8 mouse cellular contexts compared by ENCODE assay signal in the genomic region with DNA sequence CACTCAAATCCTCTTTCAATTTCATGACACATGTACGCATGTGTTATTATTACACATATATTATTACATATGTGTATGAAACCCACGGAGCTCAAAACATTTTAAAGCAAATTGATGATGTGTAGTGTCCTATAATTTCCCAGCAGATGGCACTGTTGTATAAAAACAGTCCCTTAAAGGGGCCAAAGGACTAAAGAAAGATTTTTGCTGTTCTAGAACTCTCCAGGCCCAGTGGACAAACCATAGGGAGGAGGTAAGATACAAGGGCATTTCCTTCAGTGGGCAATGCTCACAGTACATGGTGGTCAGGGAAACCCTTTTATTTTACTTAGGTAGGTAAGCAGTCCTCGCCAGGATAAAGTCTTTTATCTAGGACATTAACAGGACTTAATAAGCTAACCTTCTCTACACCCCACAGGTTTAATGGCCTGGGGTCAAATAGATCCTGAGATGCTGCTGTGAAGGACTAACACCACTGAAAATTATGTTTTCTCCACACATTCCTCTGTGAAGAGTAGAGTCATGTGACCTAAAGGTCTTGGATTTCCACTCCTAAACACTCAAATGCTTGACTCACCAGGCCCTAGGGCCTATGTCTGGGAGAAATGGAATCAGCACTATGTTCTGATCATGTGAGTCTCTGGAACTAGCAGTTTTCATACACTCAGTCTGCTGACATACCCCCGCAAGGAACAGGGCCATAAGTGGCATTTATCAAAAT. TPM values are rescaled to one million over a fixed set of nuclear protein-coding genes. Genes with fewer than 3 reads are reported as not detected.
DNase-seq lines count a peak whose midpoint lies in the region; ATAC-seq and TF ChIP-seq lines count a peak whose summit lies in the region.
"Had no signal": no experiment of that assay in that cellular context is flagged by ENCODE, and none has a peak within 500 bp of the region (broad histone marks: within the 10 kb centered on the region; RNA-seq: fewer than 3 reads in every experiment).

No protein-coding gene starts in this region.

- no peak overlapping the region for H3K4me2 ChIP-seq in lung, embryonic 15.5 days
- H3K4me2 ChIP-seq in hindbrain, postnatal 0 days (ENCODE audit: low read depth, low read length): no peak overlapping the region

- no peaks in the 10 kb centered on the region for H3K36me3 ChIP-seq in lung, embryonic 15.5 days
- no peaks in the 10 kb centered on the region for H3K36me3 ChIP-seq in hindbrain, postnatal 0 days (ENCODE audit: insufficient read depth, low read length)

- 43% methylated on average over 4 of the region's 4 CpGs for WGBS in lung, embryonic 15.5 days
- 42% methylated on average over 4 of the region's 4 CpGs for WGBS in bone marrow, adult 2 months
- WGBS in hindbrain, postnatal 0 days: 48% methylated on average over 4 of the region's 4 CpGs

- no peaks in the 10 kb centered on the region for H3K4me1 ChIP-seq in lung, embryonic 15.5 days
- H3K4me1 ChIP-seq in bone marrow, adult 2 months (ENCODE audit: control insufficient read depth, insufficient read depth, low read length): no peaks in the 10 kb centered on the region
- no peaks in the 10 kb centered on the region for H3K4me1 ChIP-seq in hindbrain, postnatal 0 days (ENCODE audit: insufficient read depth, low read length)

- H3K27ac ChIP-seq in lung, embryonic 15.5 days: no peak overlapping the region
- no peak overlapping the region for H3K27ac ChIP-seq in bone marrow, adult 2 months (ENCODE audit: control insufficient read depth, insufficient read depth, low read depth, low read length, poor library complexity)
- no peak overlapping the region for H3K27ac ChIP-seq in hindbrain, postnatal 0 days

- H3K9ac ChIP-seq in lung, embryonic 15.5 days: no peak overlapping the region
- H3K9ac ChIP-seq in hindbrain, postnatal 0 days (replicated peaks; ENCODE audit: low read length): no peak overlapping the region

- 0 out of 2 replicates have a peak, but pooled peaks have one; percentile 39 for ATAC-seq in lung, embryonic 15.5 days (ENCODE audit: borderline replicate concordance, extremely low read depth, low FRiP score, low TSS enrichment)
- ATAC-seq in hindbrain, postnatal 0 days: 0 out of 2 replicates have a peak, but pooled peaks have one; percentile 51
- peak; percentile 64; the same call in 1 of the 2 replicates for ATAC-seq in neutrophil, adult 5-6 weeks (ENCODE audit: extremely low read depth, insufficient number of reproducible peaks, low FRiP score, poor library complexity, severe bottlenecking)

- DNase-seq in lung, postnatal 4 days: no peak
- peak; percentile 80 for DNase-seq in hindbrain, postnatal 0 days (ENCODE audit: low spot score)
- DNase-seq in ovary, adult 18-20 months (ENCODE audit: low spot score): no peak
- DNase-seq in spleen, postnatal 14 days (ENCODE audit: low spot score in 2 of 2): no peak

- no peak for TF ChIP-seq POLR2A in bone marrow, adult 2 months (IDR thresholded peaks at IDR 0.05; ENCODE audit: borderline replicate concordance, control insufficient read depth, low read depth, low read length)

- H3K4me3 ChIP-seq in lung, embryonic 15.5 days: no peak overlapping the region
- no peak overlapping the region for H3K4me3 ChIP-seq in bone marrow, adult 2 months (replicated peaks; ENCODE audit: control insufficient read depth, low read depth, low read length)
- H3K4me3 ChIP-seq in hindbrain, postnatal 0 days (ENCODE audit: low read length): no peak overlapping the region
- H3K4me3 ChIP-seq: erythroblast, embryonic 14.5 days had no signal

- H3K27me3 ChIP-seq in lung, embryonic 15.5 days: no peaks in the 10 kb centered on the region
- no peaks in the 10 kb centered on the region; the same call in 1 of the 2 replicates for H3K27me3 ChIP-seq in hindbrain, postnatal 0 days (ENCODE audit: insufficient read depth, low read length)

- peak; percentile 25; the same call in 1 of the 2 replicates for TF ChIP-seq CTCF in bone marrow, adult 2 months (IDR thresholded peaks at IDR 0.05; ENCODE audit: control insufficient read depth, insufficient read depth, low read length)
- TF ChIP-seq CTCF in hindbrain, postnatal 0 days (IDR thresholded peaks at IDR 0.05; ENCODE audit: low read depth): peak; percentile 77

- no peaks in the 10 kb centered on the region for H3K9me3 ChIP-seq in lung, embryonic 15.5 days
- H3K9me3 ChIP-seq in hindbrain, postnatal 0 days (ENCODE audit: low read length): no peaks in the 10 kb centered on the region

RNA-seq across cellular contexts. Expression of a gene that starts 16.2 kb away (rescaled TPM):
- 59.9 and 65.0 TPM in 2 replicates for polyA plus RNA-seq in lung, embryonic 15.5 days (2015; fragmentation: Nextera tagmentation; extraction: Ambion mirVana)
- polyA plus RNA-seq in bone marrow, adult 2 months (2011; ENCODE audit: insufficient read depth, insufficient read length, low replicate concordance, missing spikeins): 9.5 and 9.8 TPM in 2 replicates
- 4.4 and 4.6 TPM in 2 replicates for total RNA-seq in hindbrain, postnatal 0 days (2014; rRNA removed)
- polyA plus RNA-seq in hindbrain, postnatal 0 days (2015; fragmentation: Nextera tagmentation; extraction: Ambion mirVana): 5.5 and 5.9 TPM in 2 replicates
- total RNA-seq in neutrophil, adult 5-6 weeks (2017): 7.6 and 7.7 TPM in 2 replicates
